In genomic region chr2:156196302-156197128, GRCm38 (mm10) we compare ENCODE assay signal across 8 mouse cellular contexts. TPM values are rescaled to one million over a fixed set of nuclear protein-coding genes. Genes with fewer than 3 reads are reported as not detected.
A peak's percentile ranks its signal among the peaks of the same experiment; 100 is the strongest.
DNase-seq lines count a peak whose midpoint lies in the region; ATAC-seq and TF ChIP-seq lines count a peak whose summit lies in the region.

Gene Phf20, plus strand, starts transcription at chr2:156196466.

- peaks cover 1% of the 10 kb centered on the region; the same call in 1 of the 2 replicates for H3K4me1 ChIP-seq in bone marrow, adult 2 months (ENCODE audit: control insufficient read depth, insufficient read depth, low read length)
- H3K4me1 ChIP-seq in embryonic facial prominence, embryonic 15.5 days = peaks cover 36% of the 10 kb centered on the region
- peaks cover 19% of the 10 kb centered on the region for H3K4me1 ChIP-seq in kidney, embryonic 14.5 days (ENCODE audit: control insufficient read depth, insufficient read depth, low read length)

- peak; percentile 97 for DNase-seq in 416B (ENCODE audit: low read depth)
- DNase-seq in heart, adult 9 months (ENCODE audit: low spot score in 2 of 2) = peak; percentile 97 to 98
- DNase-seq in liver = peak; percentile 100
- peak; percentile 99 to 100 for DNase-seq in spleen, postnatal 4 days (ENCODE audit: low spot score in 2 of 2)

- no peaks in the 10 kb centered on the region for H3K27me3 ChIP-seq in embryonic facial prominence, embryonic 15.5 days
- no peaks in the 10 kb centered on the region for H3K27me3 ChIP-seq in kidney, embryonic 14.5 days (ENCODE audit: control insufficient read depth, insufficient read depth, low read length)

- no peaks in the 10 kb centered on the region for H3K9me3 ChIP-seq in embryonic facial prominence, embryonic 15.5 days (replicated peaks)
- H3K9me3 ChIP-seq in kidney, embryonic 14.5 days (ENCODE audit: control insufficient read depth, low read length) = no peaks in the 10 kb centered on the region

- no peak for TF ChIP-seq CTCF in bone marrow, adult 2 months (IDR thresholded peaks at IDR 0.05; ENCODE audit: control insufficient read depth, insufficient read depth, low read length)

- 0 out of 2 replicates have a peak, but pooled peaks cover 4% of the 10 kb centered on the region for H3K36me3 ChIP-seq in embryonic facial prominence, embryonic 15.5 days
- peaks cover 2% of the 10 kb centered on the region; the same call in 1 of the 2 replicates for H3K36me3 ChIP-seq in kidney, embryonic 14.5 days (ENCODE audit: control insufficient read depth, insufficient read depth, low read length)

- ATAC-seq in embryonic facial prominence, embryonic 15.5 days (ENCODE audit: insufficient number of reproducible peaks, low FRiP score, low TSS enrichment, low read depth) = peak; percentile 99
- ATAC-seq in kidney, embryonic 14.5 days (ENCODE audit: low FRiP score, low TSS enrichment) = peak; percentile 99
- ATAC-seq in monocyte, adult 5-6 weeks (replicated peaks; ENCODE audit: insufficient number of reproducible peaks, low FRiP score, low TSS enrichment, poor library complexity, severe bottlenecking) = peak; percentile 92

- H3K4me2 ChIP-seq in embryonic facial prominence, embryonic 15.5 days (replicated peaks) = peak within 1 kb of the TSS; percentile 57
- H3K4me2 ChIP-seq in kidney, embryonic 14.5 days (replicated peaks; ENCODE audit: low read depth, low read length) = peak within 1 kb of the TSS; percentile 71

- peak within 1 kb of the TSS; percentile 76 for H3K9ac ChIP-seq in embryonic facial prominence, embryonic 15.5 days
- H3K9ac ChIP-seq in kidney, embryonic 14.5 days (ENCODE audit: low read depth, low read length) = peak within 1 kb of the TSS; percentile 89

- peak within 1 kb of the TSS; percentile 98 for H3K4me3 ChIP-seq in bone marrow, adult 2 months (replicated peaks; ENCODE audit: control insufficient read depth, low read depth, low read length)
- peak within 1 kb of the TSS; percentile 83 for H3K4me3 ChIP-seq in embryonic facial prominence, embryonic 15.5 days (replicated peaks)
- H3K4me3 ChIP-seq in kidney, embryonic 14.5 days (ENCODE audit: low read length) = peak within 1 kb of the TSS; percentile 72

- peak; percentile 85 for TF ChIP-seq POLR2A in bone marrow, adult 2 months (IDR thresholded peaks at IDR 0.05; ENCODE audit: borderline replicate concordance, control insufficient read depth, low read depth, low read length)

- under 1% methylated on average over 88 of the region's 88 CpGs for WGBS in bone marrow, adult 2 months
- whole genome bisulfite sequencing in embryonic facial prominence, embryonic 15.5 days = under 1% methylated on average over 87 of the region's 88 CpGs
- WGBS in kidney, embryonic 14.5 days = under 1% methylated on average over 64 of the region's 88 CpGs

- peak within 1 kb of the TSS; percentile 99 for H3K27ac ChIP-seq in bone marrow, adult 2 months (ENCODE audit: control insufficient read depth, insufficient read depth, low read depth, low read length, poor library complexity)
- peak within 1 kb of the TSS; percentile 97 for H3K27ac ChIP-seq in embryonic facial prominence, embryonic 15.5 days (replicated peaks)
- peak within 1 kb of the TSS; percentile 95 for H3K27ac ChIP-seq in kidney, embryonic 14.5 days (ENCODE audit: low read depth, low read length)

RNA-seq across cellular contexts. Expression of gene Phf20, which starts in this region (rescaled TPM):
- 11.9 and 20.8 TPM in 2 replicates for polyA plus RNA-seq in bone marrow, adult 2 months (2011; ENCODE audit: insufficient read depth, insufficient read length, low replicate concordance, missing spikeins)
- polyA plus RNA-seq in embryonic facial prominence, embryonic 15.5 days (2015; fragmentation: Nextera tagmentation; extraction: Ambion mirVana) = 72.1 and 85.8 TPM in 2 replicates
- polyA plus RNA-seq in kidney, embryonic 14.5 days (2014; fragmentation: Nextera tagmentation; extraction: Ambion mirVana) = 68.8 and 71.7 TPM in 2 replicates
- total RNA-seq in monocyte, adult 5-6 weeks (2017) = 25.7 to 71.4 TPM (median 66.4 TPM) in 3 replicates

Comparison
In these comparisons a context has a peak if more than half of its experiments do, and no peak if none do; other contexts are left out.
1. Peak in every context shown above with its lines: DNase-seq, ATAC-seq, H3K4me3 ChIP-seq and H3K27ac ChIP-seq.